Mouse (Mus musculus) telencephalon, adult 2 months (tissue): ENCODE data around the gene Snrnp48.

ENCODE experiments used
- DNase-seq: peaks from one replicate; pipeline ENCODE4 v3.0.0-alpha.2; 2011; ENCODE audit warnings: low read depth, low spot score

Gene Snrnp48

GRCm38 (mm10) chr13:38204702-38205482 lies at the start of gene Snrnp48:
Snrnp48 (plus strand) TSS chr13:38204938.
- peak; percentile 84 for DNase-seq

GRCm38 (mm10) chr13:38155523-38155922 lies 49.2 kb upstream of the Snrnp48 start:
- no peak for DNase-seq

- DNase-seq = no peak
These were observed 47.1 kb upstream of the Snrnp48 start for GRCm38 (mm10) chr13:38157635-38158034.

GRCm38 (mm10) chr13:38162002-38162401 lies 42.7 kb upstream of the Snrnp48 start:
- no peak for DNase-seq

GRCm38 (mm10) chr13:38162668-38163067 lies 42.1 kb upstream of the Snrnp48 start:
- DNase-seq = no peak

GRCm38 (mm10) chr13:38164932-38165331 lies 39.8 kb upstream of the Snrnp48 start:
- no peak for DNase-seq

- DNase-seq = no peak
These were observed 37.7 kb upstream of the Snrnp48 start for GRCm38 (mm10) chr13:38167056-38167455.

- no peak for DNase-seq
These were observed 34.0 kb upstream of the Snrnp48 start for GRCm38 (mm10) chr13:38170707-38171144.

GRCm38 (mm10) chr13:38193406-38193805 lies 11.3 kb upstream of the Snrnp48 start:
- no peak for DNase-seq

GRCm38 (mm10) chr13:38201413-38201812 lies 3.3 kb upstream of the Snrnp48 start:
- DNase-seq = no peak

- no peak for DNase-seq
These were observed 567 bp upstream of the Snrnp48 start for GRCm38 (mm10) chr13:38204171-38204570.

GRCm38 (mm10) chr13:38211122-38211521 lies 6.4 kb downstream of the Snrnp48 start:
- no peak for DNase-seq

GRCm38 (mm10) chr13:38218686-38219085 lies 13.9 kb downstream of the Snrnp48 start:
- no peak for DNase-seq

- no peak for DNase-seq
These were observed 15.6 kb downstream of the Snrnp48 start for GRCm38 (mm10) chr13:38220331-38220730.

- no peak for DNase-seq
These were observed 25.6 kb downstream of the Snrnp48 start for GRCm38 (mm10) chr13:38230177-38230821.

GRCm38 (mm10) chr13:38232411-38232810 lies 27.7 kb downstream of the Snrnp48 start:
- DNase-seq = no peak

GRCm38 (mm10) chr13:38232856-38233625 lies 28.3 kb downstream of the Snrnp48 start:
- no peak for DNase-seq

GRCm38 (mm10) chr13:38234651-38235050 lies 29.9 kb downstream of the Snrnp48 start:
- DNase-seq = no peak

- no peak for DNase-seq
These were observed 30.6 kb downstream of the Snrnp48 start for GRCm38 (mm10) chr13:38235370-38235769.

GRCm38 (mm10) chr13:38248151-38248550 lies 43.4 kb downstream of the Snrnp48 start:
- no peak for DNase-seq

GRCm38 (mm10) chr13:38251226-38251625 lies 46.5 kb downstream of the Snrnp48 start:
- DNase-seq = no peak

GRCm38 (mm10) chr13:38253696-38254095 lies 49.0 kb downstream of the Snrnp48 start:
- DNase-seq = peak; percentile 51
